Mouse (Mus musculus) spleen, adult 18-20 months (tissue): ENCODE measurements around the gene Mafg.
"Not testable (repeated sequence)": the region's sequence is repeated elsewhere in the genome, so short reads cannot be mapped to it uniquely, and the experiment has no call there.

Experiments used
- DNase-seq, 2 experiments: peaks; one replicate each; pipeline ENCODE4 v3.0.0; 2022; ENCODE audit warnings: mixed read lengths in 2 of 2

The Mafg gene

GRCm38 (mm10) chr11:120633520-120634343 lies at the start of gene Mafg:
Gene Mafg, minus strand, starts transcription at chr11:120633600.
- peak; percentile 85 for DNase-seq

GRCm38 (mm10) chr11:120682683-120683082 lies 49.3 kb upstream of the Mafg start:
- no peak for DNase-seq

- peak in 1 of 2 experiments; percentile 33 for DNase-seq
These were observed 46.5 kb upstream of the Mafg start for GRCm38 (mm10) chr11:120679909-120680308.

- DNase-seq: no peak
These were observed 43.6 kb upstream of the Mafg start for GRCm38 (mm10) chr11:120676951-120677350.

- not testable (repeated sequence) for DNase-seq
These were observed 42.5 kb upstream of the Mafg start for GRCm38 (mm10) chr11:120675875-120676274.

GRCm38 (mm10) chr11:120673594-120674122 lies 40.3 kb upstream of the Mafg start:
- DNase-seq: no peak

- DNase-seq: peak; percentile 91 to 97
These were observed 39.5 kb upstream of the Mafg start, which contains the start of gene Aspscr1 for GRCm38 (mm10) chr11:120672687-120673593. Gene Aspscr1, plus strand, starts transcription at chr11:120672973.

- DNase-seq: no peak
These were observed 33.2 kb upstream of the Mafg start for GRCm38 (mm10) chr11:120666617-120667016.

GRCm38 (mm10) chr11:120665406-120665805 lies 32.0 kb upstream of the Mafg start:
- DNase-seq: no peak

- no peak for DNase-seq
These were observed 30.3 kb upstream of the Mafg start for GRCm38 (mm10) chr11:120663714-120664113.

- DNase-seq: no peak
These were observed 29.4 kb upstream of the Mafg start for GRCm38 (mm10) chr11:120662759-120663158.

- DNase-seq: no peak
These were observed 27.7 kb upstream of the Mafg start, which contains the start of gene Notum for GRCm38 (mm10) chr11:120661076-120661460. Gene Notum, minus strand, starts transcription at chr11:120661175.

GRCm38 (mm10) chr11:120660301-120661075 lies 27.1 kb upstream of the Mafg start:
- DNase-seq: peak in 1 of 2 experiments; percentile 22

GRCm38 (mm10) chr11:120659509-120660300 lies 26.3 kb upstream of the Mafg start:
- no peak for DNase-seq

GRCm38 (mm10) chr11:120658876-120659410 lies 25.5 kb upstream of the Mafg start:
- peak; percentile 59 to 82 for DNase-seq

- no peak for DNase-seq
These were observed 23.9 kb upstream of the Mafg start for GRCm38 (mm10) chr11:120657301-120657700.

GRCm38 (mm10) chr11:120654741-120655140 lies 21.3 kb upstream of the Mafg start:
- no peak for DNase-seq

GRCm38 (mm10) chr11:120651872-120652271 lies 18.5 kb upstream of the Mafg start:
- DNase-seq: no peak

- peak in 1 of 2 experiments; percentile 46 for DNase-seq
These were observed 14.6 kb upstream of the Mafg start, which contains the start of gene Myadml2 for GRCm38 (mm10) chr11:120648001-120648476. Gene Myadml2, minus strand, starts transcription at chr11:120648158.

- no peak for DNase-seq
These were observed 13.8 kb upstream of the Mafg start for GRCm38 (mm10) chr11:120647047-120647830.
